Mouse (Mus musculus): ENCODE results near the gene Lta.

The Lta gene

DNA sequence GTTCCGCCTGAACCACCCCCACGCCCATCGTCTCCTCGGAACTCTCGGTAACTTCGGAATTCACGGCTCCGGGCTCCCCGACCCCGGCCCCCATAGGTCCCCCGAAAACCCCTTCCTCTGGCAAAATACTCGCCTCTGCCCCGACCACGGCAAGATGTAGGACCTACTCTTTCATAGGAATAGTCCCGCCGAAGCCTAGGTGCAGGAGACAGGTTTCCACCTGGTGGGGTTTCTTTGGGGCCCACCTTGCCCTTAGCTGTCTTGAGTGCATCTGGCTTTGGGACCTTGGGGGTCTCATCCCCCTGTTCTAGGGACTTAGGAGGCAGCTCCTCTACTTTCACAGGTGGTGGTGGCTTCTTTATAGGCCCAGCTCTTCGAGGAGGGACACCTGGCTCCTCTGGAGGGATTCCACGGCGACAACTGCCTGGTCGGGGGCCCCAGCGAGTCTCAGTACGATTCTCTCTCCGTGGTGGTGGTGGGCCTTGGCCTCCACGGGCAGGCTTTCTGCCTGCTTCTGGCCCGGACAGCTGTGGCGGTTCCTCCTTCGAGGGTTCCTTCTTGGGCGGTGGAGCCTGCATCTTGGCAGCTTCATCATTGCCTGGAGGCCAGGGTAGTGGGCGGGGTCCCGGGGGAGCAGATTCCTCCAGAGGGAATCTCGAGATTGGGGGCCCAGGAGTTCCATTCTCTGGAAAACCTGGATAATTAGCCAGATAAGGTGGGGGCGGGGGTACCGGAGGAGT lies 48.5 kb downstream of the Lta start:
- no peak for DNase-seq

DNA sequence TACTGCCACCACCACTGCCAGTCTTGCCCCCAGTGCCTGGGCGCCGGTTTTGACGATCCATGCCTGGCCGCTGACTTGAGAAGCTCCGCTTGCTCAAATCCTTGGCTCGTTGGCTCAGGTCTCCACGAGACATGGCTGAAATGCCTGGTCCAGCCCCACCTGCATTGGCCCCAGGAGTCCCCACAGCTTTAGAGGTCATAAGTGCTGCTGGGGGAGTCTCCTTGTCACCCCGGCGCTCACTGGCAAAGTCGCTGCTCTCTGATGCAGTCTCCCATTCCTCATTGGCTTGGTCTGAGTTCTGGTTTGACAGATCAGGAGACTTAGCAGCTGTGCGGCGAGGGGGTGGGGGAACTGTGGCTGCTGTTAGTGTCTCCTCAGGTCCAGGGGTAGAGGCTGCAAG lies 49.7 kb downstream of the Lta start:
- DNase-seq: no peak

DNA sequence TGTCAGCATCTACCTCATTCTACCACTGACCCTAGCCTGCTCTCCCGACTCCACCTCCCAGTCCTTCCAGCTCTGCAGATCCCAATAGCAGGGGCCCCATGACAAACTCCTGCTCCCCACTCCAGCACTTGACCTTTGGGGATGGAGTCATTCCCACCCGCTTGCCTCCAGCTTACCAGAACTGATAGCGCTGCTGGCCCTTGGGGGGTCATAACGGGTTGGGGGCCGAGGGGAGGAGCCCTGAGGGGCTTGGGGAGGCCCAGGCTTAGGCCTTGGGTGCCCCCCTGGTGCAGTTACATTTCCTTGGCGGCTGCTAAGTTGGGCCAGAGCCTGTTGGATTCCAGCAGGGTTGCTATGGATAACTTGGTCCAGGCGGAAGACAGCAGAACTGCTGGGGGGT lies 50.5 kb downstream of the Lta start:
- DNase-seq: no peak

GRCm38 (mm10) chr17:35153931-35154330 lies 51.2 kb downstream of the Lta start:
- no peak for DNase-seq

Measured in cerebellum, adult 11-12 months (tissue).